Mouse (Mus musculus) lung, postnatal 0 days (tissue): ENCODE data around the gene Pcbp4.

Source experiments
- CTCF ChIP-seq: IDR thresholded peaks from 2 replicates; pipeline ENCODE4 v1.5.1; 2016; ENCODE audit warnings: antibody characterized with exemption, mild to moderate bottlenecking
- EP300 ChIP-seq: IDR thresholded peaks from 2 replicates; pipeline ENCODE4 v1.6.1; 2016; ENCODE audit warnings: antibody characterized with exemption, mild to moderate bottlenecking, control low read depth

- TF ChIP-seq CTCF (no peak), EP300 (no peak)
Observed at GRCm38 (mm10) chr9:106457920-106458319, 4.8 kb downstream of the Pcbp4 start.
